Mouse (Mus musculus) hindbrain, embryonic 12.5 days (tissue): Measurements from ENCODE around the gene Gm10639. TPM values are rescaled to one million over a fixed set of nuclear protein-coding genes. Genes with fewer than 3 reads are reported as not detected.

Experiments used
- ATAC-seq: fragments of 200-750 bp; cut with Nextera tagmentation; 2 replicates; pipeline ENCODE4 v1.8.0; 2017; ENCODE audit warnings: moderate TSS enrichment; ENCODE audit not compliant: low FRiP score
- H3K27ac ChIP-seq: fragments of 300-500 bp; sonication (generic); 2 replicates; pipeline ENCODE4 v1.5.1; 2016; ENCODE audit warnings: mild to moderate bottlenecking
- H3K27me3 ChIP-seq: fragments of 300-500 bp; sonication (generic); 2 replicates; pipeline ENCODE4 v1.6.1; 2016; ENCODE audit warnings: mild to moderate bottlenecking
- H3K36me3 ChIP-seq: fragments of 300-500 bp; sonication (generic); 2 replicates; pipeline ENCODE4 v1.6.1; 2016; ENCODE audit warnings: mild to moderate bottlenecking
- H3K4me1 ChIP-seq: fragments of 300-500 bp; sonication (generic); 2 replicates; pipeline ENCODE4 v1.6.1; 2016
- H3K4me2 ChIP-seq: fragments of 300-500 bp; sonication (generic); replicated peaks from 2 replicates; pipeline ENCODE4 v1.6.1; 2016; ENCODE audit warnings: mild to moderate bottlenecking
- H3K4me3 ChIP-seq: fragments of 300-500 bp; sonication (generic); 2 replicates; pipeline ENCODE4 v1.5.1; 2016; ENCODE audit warnings: mild to moderate bottlenecking
- H3K9ac ChIP-seq: fragments of 300-500 bp; sonication (generic); 2 replicates; pipeline ENCODE4 v1.6.1; 2016; ENCODE audit warnings: mild to moderate bottlenecking, moderate library complexity
- H3K9me3 ChIP-seq: fragments of 300-500 bp; sonication (generic); replicated peaks from 2 replicates; pipeline ENCODE4 v1.6.1; 2016; ENCODE audit warnings: mild to moderate bottlenecking
- WGBS: fragments of 180-500 bp; shearing (Covaris S2); methylation state at CpG from one replicate; pipeline ENCODE4 v1.1.7; 2016; 5-methylcytosine and 5-hydroxymethylcytosine counted together
- polyA plus RNA-seq: library from polyadenylated mRNA; unstranded; fragments of >200 nt; fragmentation: Nextera tagmentation; extraction: Ambion mirVana; gene quantifications from 2 replicates; pipeline ENCODE4 v1.2.1, GENCODE M21; 2016

Gm10639 gene
- polyA plus RNA-seq, 1 experiment from 2014 or later, result not detected

GRCm38 (mm10) chr9:78351504-78352220, 61.9 kb downstream of the Gm10639 start:
- no peak overlapping the region for H3K9ac ChIP-seq
- H3K4me1 ChIP-seq, result no peaks in the 10 kb centered on the region
- no peaks in the 10 kb centered on the region for H3K27me3 ChIP-seq
- no peak overlapping the region for H3K4me3 ChIP-seq
- ATAC-seq, result no peak
- no peaks in the 10 kb centered on the region for H3K9me3 ChIP-seq
- WGBS, result 86% methylated on average over 6 of the region's 6 CpGs
- H3K36me3 ChIP-seq, result no peaks in the 10 kb centered on the region
- H3K4me2 ChIP-seq, result no peak overlapping the region
- H3K27ac ChIP-seq, result no peak overlapping the region

Other genes starting within 250 kb of the Gm10639 start
- gene Gcm1, start 238.0 kb upstream of the Gm10639 start, polyA plus RNA-seq, result not detected in 2 replicates
- gene Fbxo9, start 180.9 kb upstream of the Gm10639 start, polyA plus RNA-seq, result 42.0 and 43.1 TPM in 2 replicates
- 38.1 and 40.0 TPM in 2 replicates for gene Ick, start 180.7 kb upstream of the Gm10639 start, polyA plus RNA-seq
- 51.5 and 53.6 TPM in 2 replicates for gene Gsta4, start 107.1 kb upstream of the Gm10639 start, polyA plus RNA-seq
- gene Gsta1, start 59.3 kb upstream of the Gm10639 start, polyA plus RNA-seq, result not detected in 2 replicates
- gene Gm3776, start 32.8 kb upstream of the Gm10639 start, polyA plus RNA-seq, result not detected in 2 replicates
- gene Omt2a, start 24.9 kb downstream of the Gm10639 start, polyA plus RNA-seq, result not detected in 2 replicates
- not detected in 2 replicates for gene Omt2b, start 37.7 kb downstream of the Gm10639 start, polyA plus RNA-seq
- gene Gsta2, start 65.9 kb downstream of the Gm10639 start, polyA plus RNA-seq, result not detected in 2 replicates
- 0.68 and 1.2 TPM in 2 replicates for gene Dppa5a, start 78.3 kb downstream of the Gm10639 start, polyA plus RNA-seq
- gene Ooep, start 88.8 kb downstream of the Gm10639 start, polyA plus RNA-seq, result 5.1 and 5.3 TPM in 2 replicates
- 0.34 and 0.51 TPM in 2 replicates for gene Ddx43, start 105.9 kb downstream of the Gm10639 start, polyA plus RNA-seq
- 0.76 and 0.90 TPM in 2 replicates for gene Cgas, start 153.3 kb downstream of the Gm10639 start, polyA plus RNA-seq
- gene Mto1, start 158.3 kb downstream of the Gm10639 start, polyA plus RNA-seq, result 23.2 and 26.9 TPM in 2 replicates
- gene Gm17324, start 158.9 kb downstream of the Gm10639 start, polyA plus RNA-seq, result 0.84 and 1.3 TPM in 2 replicates
- 3,262 and 3,359 TPM in 2 replicates for gene Eef1a1, start 199.2 kb downstream of the Gm10639 start, polyA plus RNA-seq